16 mouse cellular contexts compared by ENCODE assay signal in genomic region chr11:98889977-98890376, GRCm38 (mm10). TPM values are rescaled to one million over a fixed set of nuclear protein-coding genes. Genes with fewer than 3 reads are reported as not detected.
"Had no signal": no experiment of that assay in that cellular context is flagged by ENCODE, and none has a peak within 500 bp of the region (broad histone marks: within the 10 kb centered on the region; RNA-seq: fewer than 3 reads in every experiment).

No protein-coding gene starts in this region.

- DNase-seq: liver, embryonic 13.5 days; liver, postnatal 0 days; lung, adult 2 months; lung, postnatal 14 days; lung, postnatal 36 days; right cerebral cortex, postnatal 14 days; thymus, adult 2 months; thymus, postnatal 25 days; thymus, postnatal 4 days had no signal

- ATAC-seq: liver, postnatal 0 days; lung, postnatal 0 days; midbrain, embryonic 13.5 days; midbrain, embryonic 15.5 days had no signal

- H3K4me3 ChIP-seq: liver, embryonic 13.5 days; lung, embryonic 15.5 days; midbrain, embryonic 13.5 days; midbrain, embryonic 15.5 days; neural tube, embryonic 12.5 days had no signal

- H3K9me3 ChIP-seq: liver, embryonic 13.5 days; lung, embryonic 15.5 days; midbrain, embryonic 15.5 days; neural tube, embryonic 12.5 days had no signal

- H3K4me2 ChIP-seq: liver, embryonic 13.5 days; lung, embryonic 15.5 days; midbrain, embryonic 11.5 days; midbrain, embryonic 13.5 days; midbrain, embryonic 15.5 days; neural tube, embryonic 12.5 days had no signal

- H3K27me3 ChIP-seq: liver, embryonic 13.5 days; lung, embryonic 15.5 days; midbrain, embryonic 13.5 days; midbrain, embryonic 15.5 days; neural tube, embryonic 12.5 days had no signal

- H3K4me1 ChIP-seq: midbrain, embryonic 15.5 days; neural tube, embryonic 12.5 days had no signal

- H3K27ac ChIP-seq: liver, embryonic 13.5 days; lung, embryonic 15.5 days; midbrain, embryonic 13.5 days; midbrain, embryonic 15.5 days; neural tube, embryonic 12.5 days had no signal

- H3K9ac ChIP-seq: liver, embryonic 13.5 days; liver, postnatal 0 days; lung, embryonic 15.5 days; midbrain, embryonic 13.5 days; midbrain, embryonic 15.5 days; neural tube, embryonic 12.5 days had no signal

RNA-seq across cellular contexts. Expression of gene Rapgefl1, which starts 53.4 kb away (rescaled TPM):
- total RNA-seq: monocyte, adult 5-6 weeks had no signal
